Mouse (Mus musculus) heart, embryonic 15.5 days (tissue): ENCODE data around the gene Dnah2. TPM values are rescaled to one million over a fixed set of nuclear protein-coding genes. Genes with fewer than 3 reads are reported as not detected.

Source experiments
- ATAC-seq: fragments of 200-750 bp; cut with Nextera tagmentation; replicated peaks from 2 replicates; pipeline ENCODE4 v1.8.0; 2017; ENCODE audit warnings: low read depth, moderate TSS enrichment; ENCODE audit not compliant: insufficient number of reproducible peaks, insufficient read depth, low FRiP score
- H3K27ac ChIP-seq: fragments of 300-500 bp; sonication (generic); 2 replicates; pipeline ENCODE4 v1.5.1; 2015; ENCODE audit warnings: mild to moderate bottlenecking, inconsistent platforms
- H3K27me3 ChIP-seq: fragments of 300-500 bp; sonication (generic); 2 replicates; pipeline ENCODE4 v1.6.1; 2015; ENCODE audit warnings: inconsistent platforms
- H3K36me3 ChIP-seq: fragments of 300-500 bp; sonication (generic); 2 replicates; pipeline ENCODE4 v1.6.1; 2015; ENCODE audit warnings: mild to moderate bottlenecking, inconsistent platforms
- H3K4me1 ChIP-seq: fragments of 300-500 bp; sonication (generic); replicated peaks from 2 replicates; pipeline ENCODE4 v1.6.1; 2015; ENCODE audit warnings: inconsistent platforms
- H3K4me2 ChIP-seq: fragments of 300-500 bp; sonication (generic); 2 replicates; pipeline ENCODE4 v1.6.1; 2015; ENCODE audit warnings: inconsistent platforms, mild to moderate bottlenecking, moderate library complexity
- H3K4me3 ChIP-seq: fragments of 300-500 bp; sonication (generic); 2 replicates; pipeline ENCODE4 v1.5.1; 2015; ENCODE audit warnings: mild to moderate bottlenecking, inconsistent platforms
- H3K9ac ChIP-seq: fragments of 300-500 bp; sonication (generic); 2 replicates; pipeline ENCODE4 v1.6.1; 2015; ENCODE audit warnings: mild to moderate bottlenecking, inconsistent platforms
- H3K9me3 ChIP-seq: fragments of 300-500 bp; sonication (generic); replicated peaks from 2 replicates; pipeline ENCODE4 v1.6.1; 2016; ENCODE audit warnings: inconsistent platforms
- WGBS: fragments of 180-500 bp; shearing (Covaris S2); methylation state at CpG from one replicate; pipeline ENCODE4 v1.1.7; 2015; ENCODE audit warnings: mixed read lengths; 5-methylcytosine and 5-hydroxymethylcytosine counted together
- polyA plus RNA-seq: library from polyadenylated mRNA; unstranded; fragments of >200 nt; fragmentation: Nextera tagmentation; extraction: Ambion mirVana; gene quantifications from 2 replicates; pipeline ENCODE4 v1.2.1, GENCODE M21; 2015

Dnah2 gene
- polyA plus RNA-seq, 1 experiment from 2014 or later: 0.21 TPM

- H3K4me3 ChIP-seq: peak overlapping the region; percentile 81
- ATAC-seq: no peak
- no peaks in the 10 kb centered on the region for H3K27me3 ChIP-seq
- peak overlapping the region; percentile 81 for H3K9ac ChIP-seq
- peaks cover 33% of the 10 kb centered on the region for H3K4me1 ChIP-seq
- H3K4me2 ChIP-seq: peak overlapping the region; percentile 79
- H3K27ac ChIP-seq: peak overlapping the region; percentile 91
- H3K36me3 ChIP-seq: 0 out of 2 replicates have a peak, but pooled peaks cover 2% of the 10 kb centered on the region
- WGBS: under 1% methylated on average over 8 of the region's 8 CpGs
- no peaks in the 10 kb centered on the region for H3K9me3 ChIP-seq
Measured at GRCm38 (mm10) chr11:69581814-69582213, 32.9 kb upstream of the Dnah2 start.

GRCm38 (mm10) chr11:69581147-69581688 lies 32.3 kb upstream of the Dnah2 start:
- Histone ChIP-seq H3K36me3 (0 out of 2 replicates have a peak, but pooled peaks cover 2% of the 10 kb centered on the region), H3K4me1 (peaks cover 34% of the 10 kb centered on the region), H3K9me3 (no peaks in the 10 kb centered on the region), H3K27me3 (no peaks in the 10 kb centered on the region), H3K27ac (peak overlapping the region; percentile 91), H3K4me2 (peak overlapping the region; percentile 79), H3K4me3 (peak overlapping the region; percentile 81), H3K9ac (peak overlapping the region; percentile 81)
- ATAC-seq: peak; percentile 78
- WGBS: under 1% methylated on average over 36 of the region's 36 CpGs

GRCm38 (mm10) chr11:69580572-69581146 lies 31.7 kb upstream of the Dnah2 start:
- peak; percentile 5; the same call in 1 of the 2 replicates for ATAC-seq
- Histone ChIP-seq H3K4me1 (peaks cover 34% of the 10 kb centered on the region), H3K9me3 (no peaks in the 10 kb centered on the region), H3K36me3 (0 out of 2 replicates have a peak, but pooled peaks cover 2% of the 10 kb centered on the region), H3K4me3 (peak overlapping the region; percentile 81), H3K27ac (peak overlapping the region; percentile 91), H3K4me2 (peak overlapping the region; percentile 79), H3K27me3 (no peaks in the 10 kb centered on the region), H3K9ac (peak overlapping the region; percentile 81)
- WGBS: under 1% methylated on average over 25 of the region's 25 CpGs

- 0% methylated on average over 13 of the region's 13 CpGs for WGBS
- peak within 1 kb of the TSS; percentile 81 for H3K4me3 ChIP-seq
- H3K4me2 ChIP-seq: peak within 1 kb of the TSS; percentile 79
- H3K4me1 ChIP-seq: peaks cover 35% of the 10 kb centered on the region
- no peaks in the 10 kb centered on the region for H3K9me3 ChIP-seq
- H3K27ac ChIP-seq: peak within 1 kb of the TSS; percentile 91
- ATAC-seq: peak; percentile 63
- no peaks in the 10 kb centered on the region for H3K27me3 ChIP-seq
- peak within 1 kb of the TSS; percentile 81 for H3K9ac ChIP-seq
- H3K36me3 ChIP-seq: 0 out of 2 replicates have a peak, but pooled peaks cover 2% of the 10 kb centered on the region
Measured at GRCm38 (mm10) chr11:69580091-69580514, 31.2 kb upstream of the Dnah2 start, which contains the start of the genes Wrap53 and Trp53. Gene Wrap53, minus strand, starts transcription at chr11:69580255. Gene Trp53, plus strand, starts transcription at chr11:69580359.

- ATAC-seq: peak; percentile 90
- 1% methylated on average over 39 of the region's 39 CpGs for WGBS
Measured at GRCm38 (mm10) chr11:69579128-69580017, 30.5 kb upstream of the Dnah2 start.

GRCm38 (mm10) chr11:69578301-69578700 lies 29.4 kb upstream of the Dnah2 start:
- 8% methylated on average over 15 of the region's 15 CpGs for WGBS
- Histone ChIP-seq H3K4me2 (peak overlapping the region; percentile 78), H3K9me3 (no peaks in the 10 kb centered on the region), H3K4me3 (peak overlapping the region; percentile 81), H3K27ac (no peak overlapping the region), H3K36me3 (0 out of 2 replicates have a peak, but pooled peaks cover 5% of the 10 kb centered on the region), H3K4me1 (peaks cover 36% of the 10 kb centered on the region), H3K9ac (peak overlapping the region; percentile 72), H3K27me3 (no peaks in the 10 kb centered on the region)
- ATAC-seq: no peak

More at GRCm38 (mm10) chr11:69579128-69580017, 30.5 kb upstream of the Dnah2 start:
- peak overlapping the region; percentile 81 for H3K9ac ChIP-seq
- no peaks in the 10 kb centered on the region for H3K27me3 ChIP-seq
- peak overlapping the region; percentile 81 for H3K4me3 ChIP-seq
- peak overlapping the region; percentile 91 for H3K27ac ChIP-seq
- H3K4me2 ChIP-seq: peak overlapping the region; percentile 79
- peaks cover 36% of the 10 kb centered on the region for H3K4me1 ChIP-seq
- H3K9me3 ChIP-seq: no peaks in the 10 kb centered on the region
- 0 out of 2 replicates have a peak, but pooled peaks cover 2% of the 10 kb centered on the region for H3K36me3 ChIP-seq

GRCm38 (mm10) chr11:69576307-69576706 lies 27.4 kb upstream of the Dnah2 start:
- no peak overlapping the region for H3K4me2 ChIP-seq
- 54% methylated on average over 5 of the region's 5 CpGs for WGBS
- ATAC-seq: no peak
- peaks cover 11% of the 10 kb centered on the region; the same call in 1 of the 2 replicates for H3K36me3 ChIP-seq
- no peak overlapping the region for H3K27ac ChIP-seq
- H3K9ac ChIP-seq: no peak overlapping the region
- no peak overlapping the region for H3K4me3 ChIP-seq
- H3K9me3 ChIP-seq: no peaks in the 10 kb centered on the region
- peaks cover 23% of the 10 kb centered on the region for H3K4me1 ChIP-seq
- H3K27me3 ChIP-seq: no peaks in the 10 kb centered on the region

GRCm38 (mm10) chr11:69575220-69575619 lies 26.3 kb upstream of the Dnah2 start:
- Histone ChIP-seq H3K36me3 (peaks cover 20% of the 10 kb centered on the region), H3K4me3 (no peak overlapping the region), H3K9ac (no peak overlapping the region), H3K9me3 (no peaks in the 10 kb centered on the region), H3K27me3 (no peaks in the 10 kb centered on the region), H3K27ac (no peak overlapping the region), H3K4me1 (peaks cover 23% of the 10 kb centered on the region), H3K4me2 (no peak overlapping the region)
- ATAC-seq: no peak
- 54% methylated on average over 3 of the region's 3 CpGs for WGBS

GRCm38 (mm10) chr11:69565131-69565530 lies 16.2 kb upstream of the Dnah2 start:
- no peaks in the 10 kb centered on the region for H3K9me3 ChIP-seq
- ATAC-seq: no peak
- no peak overlapping the region for H3K27ac ChIP-seq
- peaks cover 22% of the 10 kb centered on the region for H3K4me1 ChIP-seq
- WGBS: 76% methylated on average over 8 of the region's 8 CpGs
- H3K4me3 ChIP-seq: no peak overlapping the region
- no peaks in the 10 kb centered on the region for H3K27me3 ChIP-seq
- H3K4me2 ChIP-seq: no peak overlapping the region
- no peak overlapping the region for H3K9ac ChIP-seq
- H3K36me3 ChIP-seq: peaks cover 12% of the 10 kb centered on the region

- no peak overlapping the region for H3K27ac ChIP-seq
- WGBS: 67% methylated on average over 3 of the region's 3 CpGs
- no peaks in the 10 kb centered on the region for H3K9me3 ChIP-seq
- H3K9ac ChIP-seq: no peak overlapping the region
- H3K36me3 ChIP-seq: 0 out of 2 replicates have a peak, but pooled peaks cover 9% of the 10 kb centered on the region
- peaks cover 27% of the 10 kb centered on the region for H3K4me1 ChIP-seq
- H3K4me3 ChIP-seq: no peak overlapping the region
- no peak for ATAC-seq
- no peaks in the 10 kb centered on the region for H3K27me3 ChIP-seq
- no peak overlapping the region for H3K4me2 ChIP-seq
Measured at GRCm38 (mm10) chr11:69564391-69564790, 15.5 kb upstream of the Dnah2 start.

- Histone ChIP-seq H3K27ac (no peak overlapping the region), H3K9ac (no peak overlapping the region), H3K27me3 (no peaks in the 10 kb centered on the region), H3K4me1 (peaks cover 32% of the 10 kb centered on the region), H3K36me3 (0 out of 2 replicates have a peak, but pooled peaks cover 9% of the 10 kb centered on the region), H3K4me3 (no peak overlapping the region), H3K4me2 (no peak overlapping the region), H3K9me3 (no peaks in the 10 kb centered on the region)
- ATAC-seq: no peak
- WGBS: 58% methylated on average over 13 of the region's 13 CpGs
Measured at GRCm38 (mm10) chr11:69563373-69563772, 14.5 kb upstream of the Dnah2 start.
